Mouse (Mus musculus) skeletal muscle tissue, adult 2 months (tissue): ENCODE results near the gene Psmd14.

ENCODE experiments used
- DNase-seq: peaks from one replicate; pipeline ENCODE4 v3.0.0-alpha.2; 2012; ENCODE audit warnings: low read depth, low spot score

Gene Psmd14

DNA sequence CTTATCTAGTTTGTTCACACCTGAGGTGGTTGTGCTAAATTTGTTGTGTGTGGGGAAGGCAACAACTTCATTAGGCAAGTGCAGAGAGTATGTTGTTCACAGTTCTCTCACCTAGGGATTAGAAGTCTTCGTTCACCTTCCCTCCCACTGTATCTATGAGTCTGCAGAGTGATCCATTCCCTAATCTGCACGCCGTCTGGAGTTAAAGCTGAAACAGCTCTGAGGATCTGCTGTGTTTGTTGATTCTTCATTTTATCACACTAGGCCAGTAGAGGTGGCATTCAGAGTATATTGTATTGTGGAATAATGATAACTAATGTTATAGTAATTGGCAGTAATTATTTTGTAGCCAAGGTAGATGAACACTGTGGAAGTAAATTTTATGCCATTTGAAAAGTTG lies 48.5 kb downstream of the Psmd14 start:
- no peak for DNase-seq

DNA sequence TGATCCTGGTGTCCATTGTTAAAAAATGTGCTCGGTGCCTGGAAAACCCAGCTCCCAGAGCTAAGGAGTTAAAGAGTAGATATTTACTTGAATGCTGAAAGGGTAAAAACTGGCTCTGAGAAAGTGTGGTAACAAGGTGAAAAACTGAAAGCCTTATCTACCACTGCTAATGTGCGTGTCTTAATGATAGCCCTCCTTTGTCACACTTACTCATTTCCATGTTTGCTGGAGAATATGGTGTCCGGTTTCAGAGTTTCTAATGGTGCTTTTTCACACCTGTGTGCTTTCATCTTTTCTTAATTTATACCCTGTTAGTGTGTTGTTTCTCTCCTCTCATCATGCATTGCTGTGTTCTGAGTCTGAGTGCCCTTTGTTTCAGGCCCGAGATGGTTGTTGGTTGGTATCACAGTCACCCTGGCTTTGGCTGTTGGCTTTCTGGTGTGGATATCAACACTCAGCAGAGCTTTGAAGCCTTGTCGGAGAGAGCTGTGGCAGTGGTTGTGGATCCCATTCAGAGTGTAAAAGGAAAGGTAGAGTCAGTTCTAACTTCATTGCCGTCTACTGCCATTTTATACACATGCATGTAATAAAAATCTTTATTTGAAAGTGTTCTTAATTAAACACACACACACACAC lies 53.1 kb downstream of the Psmd14 start:
- no peak for DNase-seq

DNA sequence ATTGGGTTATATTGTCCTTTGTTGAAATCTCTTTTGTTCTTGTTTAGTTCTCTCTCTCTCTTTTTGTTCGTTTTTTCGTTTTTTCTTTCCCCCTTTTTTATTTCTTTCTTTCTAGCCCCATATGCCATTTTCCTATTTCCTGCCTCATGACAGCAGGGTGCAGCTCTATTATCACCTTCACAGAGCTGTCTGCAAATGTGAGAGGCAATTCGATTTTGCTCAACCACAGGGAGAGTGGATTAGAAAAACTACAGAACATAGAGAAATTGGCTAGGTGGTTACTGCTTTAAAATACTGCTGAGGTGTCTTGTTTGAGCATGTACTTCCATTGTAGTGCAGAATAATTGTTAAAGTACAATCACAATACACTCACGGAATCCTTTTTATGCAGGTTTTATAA lies 54.0 kb downstream of the Psmd14 start:
- DNase-seq: no peak

DNA sequence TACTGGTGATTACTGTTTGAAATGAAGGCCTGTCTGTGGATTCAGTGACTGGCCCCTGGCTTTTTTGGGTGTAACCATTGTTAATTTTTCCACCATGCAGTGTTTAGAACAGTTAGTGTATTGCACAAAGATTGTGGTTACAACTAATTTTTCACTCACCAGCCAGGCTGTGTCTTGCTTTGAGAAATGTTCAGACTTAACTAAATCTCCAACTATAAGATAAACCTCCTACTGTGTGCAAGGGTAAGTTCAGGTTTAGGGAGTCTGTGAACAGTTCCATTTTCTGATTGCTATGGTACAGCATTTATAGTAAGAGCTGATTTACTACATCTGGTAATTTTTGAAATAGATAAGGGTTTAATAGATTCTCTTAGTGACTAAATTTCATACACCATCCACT lies 69.3 kb downstream of the Psmd14 start:
- no peak for DNase-seq

DNA sequence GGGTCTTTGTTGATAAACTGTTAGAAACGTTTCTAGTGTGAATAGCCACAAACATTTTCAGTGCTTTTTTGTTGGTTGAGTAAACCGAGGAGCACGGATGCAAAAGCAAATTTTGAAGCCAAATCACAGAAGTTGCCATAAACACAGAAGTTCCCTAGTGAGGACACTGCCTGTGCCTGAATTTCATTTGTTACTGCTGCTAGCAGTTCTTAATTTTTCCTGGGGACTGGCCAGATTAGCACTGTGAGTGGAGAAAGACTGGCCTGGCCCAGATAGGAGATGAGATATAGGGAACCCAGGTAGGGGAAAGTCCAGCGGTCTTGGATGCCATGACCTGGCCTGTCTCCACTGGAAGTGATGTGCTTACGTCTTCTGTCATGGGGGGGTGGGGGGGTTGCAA lies 83.5 kb downstream of the Psmd14 start:
- DNase-seq: no peak

DNA sequence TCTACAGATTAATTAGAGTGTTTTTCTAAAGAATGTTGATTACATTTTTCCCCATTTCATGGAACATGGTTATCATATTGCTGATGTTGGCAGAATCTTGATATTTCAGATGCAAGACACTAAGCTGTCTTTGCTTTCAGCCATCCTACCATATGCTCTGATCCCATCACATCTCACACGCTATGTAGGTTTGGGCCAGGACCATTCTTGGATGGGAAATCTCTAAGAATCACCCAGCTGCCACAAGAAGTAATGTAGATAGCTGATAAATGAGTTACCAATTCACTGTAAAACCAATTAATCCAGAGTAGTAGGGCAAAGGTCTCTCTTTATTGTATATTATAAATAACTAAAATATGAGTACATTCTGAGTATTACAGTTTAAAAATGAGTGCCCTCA lies 86.6 kb downstream of the Psmd14 start:
- no peak for DNase-seq

DNA sequence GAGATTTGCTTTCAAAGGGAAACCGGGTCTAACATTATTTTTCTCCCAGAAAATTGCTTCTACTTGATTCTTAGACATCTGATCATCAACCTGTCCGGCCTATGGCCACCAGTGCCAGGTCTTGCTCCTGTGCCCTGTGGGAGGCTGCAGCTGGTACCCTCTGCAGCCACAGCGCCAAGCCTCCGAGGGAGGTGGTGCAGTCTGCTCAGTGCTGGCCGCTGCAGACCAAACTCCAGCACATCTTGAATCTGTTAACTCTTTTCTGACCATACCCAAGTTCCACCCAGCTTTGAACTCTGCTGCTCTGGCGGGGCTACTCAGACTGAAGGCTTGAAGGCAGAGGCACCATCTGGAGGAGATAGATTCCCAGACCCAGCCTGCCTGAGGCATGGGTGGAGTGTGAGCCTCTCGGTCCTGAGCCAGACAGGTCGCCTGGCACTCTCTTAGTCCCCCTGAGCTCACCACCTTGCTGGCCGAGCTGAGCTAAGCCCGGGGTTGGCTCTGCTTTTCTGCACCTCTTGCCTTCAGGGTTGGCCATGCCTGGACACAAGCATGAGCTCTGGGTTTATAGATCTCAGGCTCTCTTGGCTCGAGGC lies 91.3 kb downstream of the Psmd14 start, which contains the start of gene Tbr1:
Tbr1 (plus strand) TSS at position 275 of the 596 bp plus-strand sequence.
- DNase-seq: no peak

DNA sequence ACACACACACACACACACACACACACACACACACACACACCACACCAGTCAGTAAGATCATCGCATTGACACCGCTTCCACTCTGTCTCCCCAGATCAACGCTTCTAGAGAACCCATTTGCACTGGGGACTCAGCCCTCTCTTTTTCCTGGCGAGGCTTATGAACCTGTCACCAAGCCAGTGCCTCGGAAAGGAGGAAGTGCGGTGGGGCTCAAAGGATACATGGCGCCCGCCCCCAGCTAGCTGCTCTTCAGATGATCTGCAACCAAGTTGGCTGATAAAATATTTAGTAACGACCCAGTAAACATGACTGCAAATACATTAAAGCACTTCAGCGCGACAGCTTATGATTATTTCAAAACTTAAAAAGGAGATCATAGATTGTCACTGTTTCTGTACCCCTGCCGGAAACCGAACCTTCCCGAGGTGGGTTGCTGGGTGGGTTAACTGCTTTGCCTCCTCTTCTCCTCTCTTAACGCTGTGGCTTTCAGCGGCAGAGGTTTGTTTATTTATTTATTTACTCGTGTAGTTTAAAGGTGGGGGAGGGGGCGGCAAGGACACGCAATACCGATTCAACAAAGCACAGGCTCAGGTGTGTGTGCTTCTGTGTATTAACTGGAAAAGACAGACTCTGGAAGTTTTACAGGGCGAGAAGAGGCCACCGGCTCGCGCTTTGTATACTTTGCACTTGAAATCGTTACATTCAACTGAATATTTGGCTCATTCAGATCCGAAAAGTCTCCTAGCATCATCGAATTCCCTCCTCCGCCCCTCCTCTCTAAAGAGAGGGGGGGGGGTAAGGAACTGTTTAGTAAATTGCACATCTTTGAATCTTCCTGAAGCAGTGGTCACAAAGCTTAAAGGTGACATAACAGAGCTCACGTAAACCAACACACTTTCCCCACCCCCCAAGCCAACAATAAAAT lies 92.2 kb downstream of the Psmd14 start:
- DNase-seq: no peak

DNA sequence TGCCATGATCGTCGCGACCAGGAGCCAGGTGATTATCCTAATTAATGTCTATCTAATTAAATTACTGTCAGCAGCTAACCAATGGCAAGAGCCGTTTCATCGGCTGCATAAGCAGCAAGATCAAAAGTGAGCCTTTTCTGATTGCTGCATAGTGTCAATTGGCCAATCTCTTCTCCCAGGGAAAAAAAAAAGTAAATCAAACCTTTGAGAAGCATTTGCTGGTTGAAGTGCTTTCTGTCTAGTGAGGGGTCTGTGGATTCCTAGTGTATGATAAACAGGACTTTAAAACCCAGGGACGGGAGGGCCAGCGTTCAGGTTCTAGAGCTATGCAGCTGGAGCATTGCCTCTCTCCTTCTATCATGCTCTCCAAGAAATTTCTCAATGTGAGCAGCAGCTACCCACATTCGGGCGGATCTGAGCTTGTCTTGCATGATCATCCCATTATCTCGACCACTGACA lies 92.9 kb downstream of the Psmd14 start:
- DNase-seq: no peak

DNA sequence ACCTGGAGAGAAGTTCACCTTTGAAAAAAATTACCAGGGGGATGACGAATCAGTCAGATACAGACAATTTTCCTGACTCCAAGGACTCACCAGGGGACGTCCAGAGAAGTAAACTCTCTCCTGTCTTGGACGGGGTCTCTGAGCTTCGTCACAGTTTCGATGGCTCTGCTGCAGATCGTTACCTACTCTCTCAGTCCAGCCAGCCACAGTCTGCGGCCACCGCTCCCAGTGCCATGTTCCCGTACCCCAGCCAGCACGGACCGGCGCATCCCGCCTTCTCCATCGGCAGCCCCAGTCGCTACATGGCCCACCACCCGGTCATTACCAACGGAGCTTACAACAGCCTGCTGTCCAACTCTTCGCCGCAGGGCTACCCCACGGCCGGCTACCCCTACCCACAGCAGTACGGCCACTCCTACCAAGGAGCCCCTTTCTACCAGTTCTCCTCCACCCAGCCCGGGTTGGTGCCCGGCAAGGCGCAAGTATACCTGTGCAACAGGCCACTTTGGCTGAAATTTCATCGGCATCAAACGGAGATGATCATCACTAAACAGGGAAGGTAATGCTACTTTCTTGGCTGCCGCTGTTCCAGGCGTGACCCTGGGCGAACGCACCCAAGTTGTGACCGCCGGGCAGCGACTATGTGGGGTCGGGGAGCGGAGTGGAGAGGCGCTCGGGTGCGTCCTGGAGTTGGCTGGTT lies 93.5 kb downstream of the Psmd14 start:
- DNase-seq: no peak

DNA sequence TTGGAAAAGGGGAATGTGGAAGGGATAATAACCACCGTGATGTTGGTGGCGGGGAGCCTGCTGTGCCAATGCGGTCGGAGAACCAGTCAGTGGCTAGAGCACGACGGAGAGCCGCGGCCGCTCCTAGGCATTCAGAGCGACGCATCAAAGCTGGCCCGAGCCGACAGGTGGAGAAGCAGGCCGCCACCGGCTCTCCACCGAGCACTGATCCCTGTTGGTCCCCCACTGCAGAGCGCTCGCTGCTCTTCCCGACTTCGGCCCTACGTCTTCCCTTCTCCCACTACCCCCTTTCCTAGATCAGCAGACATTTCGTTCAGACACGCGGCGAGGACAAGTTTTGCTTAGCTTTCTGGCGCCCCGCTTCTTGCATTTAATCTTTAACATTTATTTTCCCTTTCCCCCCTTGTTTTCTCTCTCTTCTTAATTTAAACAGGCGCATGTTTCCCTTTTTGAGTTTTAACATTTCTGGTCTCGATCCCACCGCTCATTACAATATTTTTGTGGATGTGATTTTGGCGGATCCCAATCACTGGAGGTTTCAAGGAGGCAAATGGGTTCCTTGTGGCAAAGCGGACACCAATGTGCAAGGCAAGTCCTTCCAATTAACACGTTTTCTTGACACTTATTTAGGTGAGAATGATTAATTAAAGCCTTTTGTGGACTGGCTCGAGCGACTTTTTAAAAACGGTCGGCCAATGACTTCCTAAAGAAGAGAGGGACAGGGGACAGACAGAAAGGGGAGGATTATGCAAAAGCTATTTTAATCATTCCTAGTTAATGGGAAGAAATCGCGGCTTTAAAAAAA lies 94.2 kb downstream of the Psmd14 start:
- DNase-seq: no peak

DNA sequence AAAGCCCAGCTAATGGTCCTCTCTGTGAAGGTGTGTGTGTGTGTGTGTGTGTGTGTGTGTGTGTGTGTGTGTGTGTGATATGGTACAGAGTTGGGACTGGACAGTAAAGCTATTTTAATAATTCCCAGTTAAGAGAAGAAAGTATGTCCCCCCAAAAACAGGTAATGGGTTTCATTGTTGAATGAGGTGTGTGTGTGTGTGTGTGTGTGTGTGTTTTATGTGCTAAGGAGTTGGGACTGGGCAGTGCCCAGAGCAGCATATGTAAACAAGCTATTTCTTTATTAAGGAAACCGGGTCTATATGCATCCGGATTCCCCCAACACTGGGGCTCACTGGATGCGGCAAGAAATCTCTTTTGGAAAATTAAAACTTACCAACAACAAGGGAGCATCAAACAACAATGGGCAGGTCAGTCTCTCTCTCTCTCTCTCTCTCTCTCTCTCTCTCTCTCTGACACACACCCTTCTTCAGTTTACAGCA lies 94.9 kb downstream of the Psmd14 start:
- no peak for DNase-seq

DNA sequence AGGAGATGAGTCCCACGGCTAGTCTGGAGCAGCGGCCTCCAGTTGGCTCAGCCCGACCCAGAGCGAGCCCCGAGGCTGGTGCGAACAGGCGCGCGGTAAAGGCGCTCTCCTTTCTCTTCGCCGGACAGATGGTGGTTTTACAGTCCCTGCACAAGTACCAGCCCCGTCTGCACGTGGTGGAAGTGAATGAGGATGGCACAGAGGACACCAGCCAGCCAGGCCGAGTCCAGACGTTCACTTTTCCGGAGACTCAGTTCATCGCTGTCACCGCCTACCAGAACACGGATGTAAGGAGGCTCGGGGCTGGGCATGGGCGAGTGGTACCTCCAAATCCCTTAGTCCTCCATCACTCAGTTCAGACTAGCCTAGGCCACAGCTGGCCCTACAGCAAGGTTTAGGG lies 95.7 kb downstream of the Psmd14 start:
- DNase-seq: no peak

DNA sequence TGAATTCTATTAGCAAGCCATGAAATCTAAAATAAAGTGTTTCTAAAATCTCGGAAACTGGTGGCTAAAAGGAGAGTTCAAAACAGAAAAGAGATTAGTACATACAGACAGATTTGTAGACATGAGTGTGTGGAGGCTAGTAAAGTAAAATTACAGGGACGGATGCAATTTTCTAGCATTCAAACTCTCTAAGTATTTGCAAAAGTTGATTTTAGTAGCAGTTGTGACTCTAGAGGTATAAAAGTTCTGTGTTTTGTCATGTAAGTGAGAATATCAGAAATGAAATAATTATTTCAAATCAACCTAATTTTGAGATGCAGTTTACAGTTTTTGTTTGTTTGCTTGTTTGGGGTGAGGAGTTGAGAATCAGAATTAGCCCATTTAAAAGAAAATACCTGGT lies 96.3 kb downstream of the Psmd14 start:
- DNase-seq: no peak

DNA sequence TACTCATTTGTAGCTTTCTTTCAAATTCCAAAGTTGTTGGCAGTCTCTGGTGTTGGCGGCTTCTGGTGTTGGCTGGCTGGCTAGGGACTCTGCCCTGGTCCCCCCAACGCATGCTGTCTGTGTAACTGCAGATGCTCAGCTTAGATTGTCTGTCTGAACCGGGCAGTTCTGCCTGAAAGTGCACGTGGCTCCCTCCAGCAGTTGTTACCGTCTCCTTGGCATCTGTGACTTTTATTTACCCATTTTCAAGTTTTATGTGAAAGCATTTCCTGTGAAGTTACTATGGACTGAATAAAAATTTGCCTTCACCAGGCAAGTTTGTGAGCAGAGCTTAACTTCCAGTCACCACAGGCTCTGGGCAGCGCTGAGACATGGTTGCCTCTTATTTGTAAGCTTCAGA lies 97.3 kb downstream of the Psmd14 start:
- DNase-seq: no peak

DNA sequence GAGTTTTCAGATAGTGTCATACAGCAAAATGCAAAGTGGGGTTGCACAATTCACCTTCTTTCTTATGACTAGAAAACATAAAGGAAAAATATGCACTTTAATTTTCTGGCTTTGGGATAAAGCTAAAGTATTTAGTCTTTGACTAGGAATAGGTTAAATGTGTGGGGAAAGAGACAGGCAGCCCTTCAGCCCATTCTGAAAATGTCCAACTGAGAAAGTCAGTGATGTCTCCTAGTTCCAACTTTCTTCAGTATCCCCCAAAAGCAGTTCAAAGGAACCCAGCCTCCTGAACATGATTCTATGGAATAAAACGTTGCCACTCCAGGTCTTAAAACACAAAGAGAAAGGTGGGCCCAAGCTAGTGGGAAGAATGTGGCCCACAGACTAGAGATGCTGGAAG lies 97.9 kb downstream of the Psmd14 start:
- DNase-seq: no peak

DNA sequence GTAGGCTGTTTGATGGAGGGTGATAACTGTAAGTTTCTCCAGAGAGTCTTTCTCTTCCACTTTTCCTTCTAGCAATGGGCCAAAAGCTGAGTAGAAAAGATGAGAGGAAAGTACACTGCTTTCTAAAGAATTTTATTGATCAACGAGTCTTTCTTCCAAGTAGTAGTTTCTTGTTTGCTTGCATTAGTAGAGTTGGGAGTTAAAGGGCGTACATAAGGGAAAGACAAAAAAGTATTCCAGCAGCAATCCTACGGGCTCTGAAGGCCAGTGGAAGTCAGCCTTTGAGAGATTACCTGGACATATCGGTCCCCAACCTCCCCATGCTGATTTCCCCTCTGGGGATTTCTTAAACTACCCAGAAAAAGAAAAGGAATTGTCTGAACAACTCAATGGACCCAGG lies 99.3 kb downstream of the Psmd14 start:
- no peak for DNase-seq

DNA sequence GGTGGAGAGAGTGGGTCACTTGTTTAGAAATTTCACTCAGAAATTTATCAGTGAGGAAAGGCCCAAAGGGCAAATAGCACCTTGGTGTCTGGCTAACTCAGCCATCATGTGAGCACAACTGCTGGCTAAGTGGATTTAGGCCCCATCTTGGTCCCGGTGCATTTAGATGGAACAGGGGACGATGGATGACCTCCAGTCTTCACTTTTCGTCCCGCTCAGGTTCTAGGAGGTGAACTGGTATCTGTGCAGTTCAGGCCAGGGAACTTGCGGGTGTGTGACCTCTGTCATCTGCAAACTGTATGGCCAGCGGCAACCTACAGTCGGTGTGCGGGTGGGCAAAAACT lies 99.6 kb downstream of the Psmd14 start:
- no peak for DNase-seq

DNA sequence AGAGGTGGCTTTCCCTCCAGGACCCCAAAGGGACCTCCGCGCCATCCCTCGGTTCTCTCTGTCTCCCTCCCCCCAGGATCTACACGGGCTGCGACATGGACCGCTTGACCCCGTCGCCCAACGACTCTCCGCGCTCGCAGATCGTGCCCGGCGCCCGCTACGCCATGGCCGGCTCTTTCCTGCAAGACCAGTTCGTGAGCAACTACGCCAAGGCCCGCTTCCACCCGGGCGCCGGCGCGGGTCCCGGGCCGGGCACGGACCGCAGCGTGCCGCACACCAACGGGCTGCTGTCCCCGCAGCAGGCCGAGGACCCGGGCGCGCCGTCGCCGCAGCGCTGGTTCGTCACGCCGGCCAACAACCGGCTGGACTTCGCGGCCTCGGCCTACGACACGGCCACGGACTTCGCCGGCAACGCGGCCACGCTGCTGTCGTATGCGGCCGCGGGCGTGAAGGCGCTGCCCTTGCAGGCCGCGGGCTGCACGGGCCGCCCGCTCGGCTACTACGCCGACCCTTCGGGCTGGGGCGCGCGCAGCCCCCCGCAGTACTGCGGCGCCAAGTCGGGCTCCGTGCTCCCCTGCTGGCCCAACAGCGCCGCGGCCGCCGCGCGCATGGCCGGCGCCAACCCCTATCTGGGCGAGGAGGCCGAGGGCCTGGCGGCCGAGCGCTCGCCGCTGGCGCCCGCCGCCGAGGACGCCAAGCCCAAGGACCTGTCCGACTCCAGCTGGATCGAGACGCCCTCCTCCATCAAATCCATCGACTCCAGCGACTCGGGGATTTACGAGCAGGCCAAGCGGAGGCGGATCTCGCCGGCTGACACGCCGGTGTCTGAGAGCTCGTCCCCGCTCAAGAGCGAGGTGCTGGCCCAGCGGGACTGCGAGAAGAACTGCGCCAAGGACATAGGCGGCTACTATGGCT lies 100.3 kb downstream of the Psmd14 start:
- DNase-seq: no peak

DNA sequence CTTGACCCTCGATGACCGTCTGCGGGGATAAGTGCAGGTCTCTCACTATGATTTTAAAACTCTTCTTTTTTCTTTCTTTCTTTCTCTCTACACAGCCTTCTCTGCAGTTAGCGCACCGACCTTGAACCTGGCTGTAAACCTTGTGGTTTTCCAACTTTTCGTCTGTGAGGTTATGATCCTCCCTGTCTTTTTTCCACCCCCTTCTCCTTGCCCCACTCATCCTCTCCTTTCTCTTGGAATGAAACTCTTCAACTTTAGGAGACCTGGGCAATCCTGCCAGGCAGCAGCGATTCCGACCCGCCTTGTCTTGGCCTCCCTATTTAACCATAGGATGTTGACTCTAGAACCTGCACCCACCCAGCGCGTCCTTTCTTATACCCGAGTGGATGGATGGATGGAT lies 101.0 kb downstream of the Psmd14 start:
- DNase-seq: no peak
